Comparison of ENCODE assay signal across 27 mouse cellular contexts in genomic region chr3:101224091-101224490, GRCm38 (mm10).
DNase-seq lines count a peak whose midpoint lies in the region; ATAC-seq and TF ChIP-seq lines count a peak whose summit lies in the region.
"Had no signal": no experiment of that assay in that cellular context is flagged by ENCODE, and none has a peak within 500 bp of the region (broad histone marks: within the 10 kb centered on the region; RNA-seq: fewer than 3 reads in every experiment).

No protein-coding gene starts in this region.

- no peaks in the 10 kb centered on the region for H3K36me3 ChIP-seq in thymus, adult 2 months (ENCODE audit: control insufficient read depth, insufficient read depth, low read length)
- no peaks in the 10 kb centered on the region for H3K36me3 ChIP-seq in liver, embryonic 11.5 days (ENCODE audit: control insufficient read depth, insufficient read depth, low read length)
- no peaks in the 10 kb centered on the region for H3K36me3 ChIP-seq in hindbrain, embryonic 14.5 days (replicated peaks; ENCODE audit: control insufficient read depth, insufficient read depth)
- H3K36me3 ChIP-seq: G1E; liver, embryonic 13.5 days had no signal

- no peak overlapping the region for H3K4me3 ChIP-seq in thymus, adult 2 months (ENCODE audit: control insufficient read depth, insufficient read depth, low read length)
- H3K4me3 ChIP-seq in liver, embryonic 11.5 days (ENCODE audit: low read depth, low read length): no peak overlapping the region
- H3K4me3 ChIP-seq in hindbrain, embryonic 14.5 days (replicated peaks; ENCODE audit: low read length): no peak overlapping the region
- H3K4me3 ChIP-seq: erythroblast, embryonic 14.5 days; liver, embryonic 13.5 days had no signal

- no peak overlapping the region for H3K4me2 ChIP-seq in liver, embryonic 11.5 days
- H3K4me2 ChIP-seq in hindbrain, embryonic 14.5 days (replicated peaks): no peak overlapping the region
- H3K4me2 ChIP-seq: liver, embryonic 13.5 days had no signal

- no peak for TF ChIP-seq CTCF in thymus, adult 2 months (IDR thresholded peaks at IDR 0.05; ENCODE audit: borderline replicate concordance, control insufficient read depth, extremely low read depth, insufficient read depth, low read length, poor library complexity)

- WGBS in thymus, adult 2 months: 87% methylated on average over 7 of the region's 7 CpGs
- WGBS in liver, embryonic 11.5 days: 66% methylated on average over 7 of the region's 7 CpGs
- WGBS in hindbrain, embryonic 14.5 days: 76% methylated on average over 7 of the region's 7 CpGs

- no peak for ATAC-seq in liver, embryonic 11.5 days (replicated peaks; ENCODE audit: low FRiP score)
- no peak for ATAC-seq in hindbrain, embryonic 14.5 days (ENCODE audit: low FRiP score)
- ATAC-seq: forebrain, postnatal 0 days; hindbrain, postnatal 0 days; intestine, postnatal 0 days; lung, postnatal 0 days had no signal

- H3K27ac ChIP-seq in thymus, adult 2 months (ENCODE audit: control insufficient read depth, insufficient read depth, low read length): no peak overlapping the region
- H3K27ac ChIP-seq in liver, embryonic 11.5 days (ENCODE audit: low read depth, low read length): no peak overlapping the region
- no peak overlapping the region for H3K27ac ChIP-seq in hindbrain, embryonic 14.5 days
- H3K27ac ChIP-seq: hindbrain, postnatal 0 days; liver, embryonic 13.5 days; macrophage; stomach, postnatal 0 days had no signal

- no peaks in the 10 kb centered on the region for H3K27me3 ChIP-seq in thymus, adult 2 months (ENCODE audit: control insufficient read depth, insufficient read depth, low read length)
- no peaks in the 10 kb centered on the region for H3K27me3 ChIP-seq in liver, embryonic 11.5 days (replicated peaks; ENCODE audit: control insufficient read depth, insufficient read depth, low read length)
- H3K27me3 ChIP-seq in hindbrain, embryonic 14.5 days (ENCODE audit: control insufficient read depth, insufficient read depth, low read length): no peaks in the 10 kb centered on the region
- H3K27me3 ChIP-seq: liver, embryonic 13.5 days had no signal

- peaks cover 3% of the 10 kb centered on the region; the same call in 1 of the 2 replicates for H3K9me3 ChIP-seq in liver, embryonic 11.5 days (ENCODE audit: control insufficient read depth, low read length)
- H3K9me3 ChIP-seq in hindbrain, embryonic 14.5 days (ENCODE audit: control insufficient read depth, low read length): peaks cover 8% of the 10 kb centered on the region; the same call in 1 of the 2 replicates

- H3K9ac ChIP-seq in liver, embryonic 11.5 days (ENCODE audit: low read depth, low read length): no peak overlapping the region
- H3K9ac ChIP-seq in hindbrain, embryonic 14.5 days: no peak overlapping the region
- H3K9ac ChIP-seq: forebrain, postnatal 0 days; liver, embryonic 13.5 days had no signal

- TF ChIP-seq POLR2A in thymus, adult 2 months (IDR thresholded peaks at IDR 0.05; ENCODE audit: control insufficient read depth, extremely low read depth, insufficient read depth, low read length, poor library complexity): no peak

- peak; percentile 19 for DNase-seq in thymus, postnatal 25 days
- no peak for DNase-seq in thymus, adult 2 months
- DNase-seq in ES-CJ7 (ENCODE audit: low read depth, low spot score): peak; percentile 93
- DNase-seq in induced T-regulatory cell, adult 2 months (ENCODE audit: low read depth): peak; percentile 64
- DNase-seq in liver, embryonic 11.5 days (ENCODE audit: low spot score): no peak
- no peak for DNase-seq in retina, postnatal 1 day
- DNase-seq in hindbrain, embryonic 14.5 days (ENCODE audit: low spot score): no peak
- DNase-seq: cerebellum, adult 2 months; cerebellum, postnatal 14 days; forebrain, postnatal 0 days; gastrocnemius, postnatal 10 days; heart, postnatal 14 days; kidney, adult 9 months; kidney, postnatal 10 days; layer of hippocampus, postnatal 36 days; left cerebral cortex, postnatal 4 days; liver, embryonic 13.5 days; lung, adult 18-20 months; midbrain, embryonic 14.5 days; spleen, adult 18-20 months had no signal

- H3K4me1 ChIP-seq in thymus, adult 2 months (replicated peaks; ENCODE audit: control insufficient read depth, insufficient read depth, low read length): 0 out of 2 replicates have a peak, but pooled peaks cover 2% of the 10 kb centered on the region
- no peaks in the 10 kb centered on the region for H3K4me1 ChIP-seq in liver, embryonic 11.5 days (replicated peaks; ENCODE audit: control insufficient read depth, insufficient read depth, low read length)
- no peaks in the 10 kb centered on the region for H3K4me1 ChIP-seq in hindbrain, embryonic 14.5 days (replicated peaks; ENCODE audit: control insufficient read depth, insufficient read depth, low read length)
- H3K4me1 ChIP-seq: liver, embryonic 13.5 days had no signal

Comparison
In these comparisons a context has a peak if more than half of its experiments do, and no peak if none do; other contexts are left out.
1. DNase-seq: peak in thymus, postnatal 25 days (single experiment), ES-CJ7 (single experiment) and induced T-regulatory cell, adult 2 months (single experiment); none in thymus, adult 2 months (single experiment), liver, embryonic 11.5 days (single experiment), retina, postnatal 1 day (single experiment) and hindbrain, embryonic 14.5 days (single experiment).